Mouse (Mus musculus): ENCODE data around the gene Methig1.
"Not testable (repeated sequence)": the region's sequence is repeated elsewhere in the genome, so short reads cannot be mapped to it uniquely, and the experiment has no call there.

Methig1 gene

GRCm38 (mm10) chr15:100395561-100395960 is 42.6 kb downstream of the Methig1 start:
- in situ Hi-C loops (cut with MboI), result no loop called here

GRCm38 (mm10) chr15:100400592-100401250 is 47.8 kb downstream of the Methig1 start:
- in situ Hi-C loops (cut with MboI), result no loop called here

- in situ Hi-C loops (cut with MboI), result no loop called here
Measured at GRCm38 (mm10) chr15:100401811-100402210, 48.9 kb downstream of the Methig1 start.

GRCm38 (mm10) chr15:100402347-100402746 is 49.4 kb downstream of the Methig1 start:
- in situ Hi-C loops (cut with MboI), result no loop called here

- in situ Hi-C loops (cut with MboI), result no loop called here
Measured at GRCm38 (mm10) chr15:100402798-100403197, 49.8 kb downstream of the Methig1 start.

- in situ Hi-C loops (cut with MboI), result no loop called here
Measured at GRCm38 (mm10) chr15:100403318-100404000, 50.5 kb downstream of the Methig1 start.

GRCm38 (mm10) chr15:100406088-100406487 is 53.1 kb downstream of the Methig1 start:
- in situ Hi-C loops (cut with MboI), result no loop called here

- in situ Hi-C loops (cut with MboI), result no loop called here
Measured at GRCm38 (mm10) chr15:100410918-100411672, 58.1 kb downstream of the Methig1 start.

- in situ Hi-C loops (cut with MboI), result no loop called here
Measured at GRCm38 (mm10) chr15:100411731-100412130, 58.8 kb downstream of the Methig1 start.

- in situ Hi-C loops (cut with MboI), result no loop called here
Measured at GRCm38 (mm10) chr15:100413306-100413705, 60.4 kb downstream of the Methig1 start.

GRCm38 (mm10) chr15:100414011-100414410 is 61.1 kb downstream of the Methig1 start:
- in situ Hi-C loops (cut with MboI), result no loop called here

GRCm38 (mm10) chr15:100414942-100415341 is 62.0 kb downstream of the Methig1 start:
- in situ Hi-C loops (cut with MboI), result no loop called here

- in situ Hi-C loops (cut with MboI), result no loop called here
Measured at GRCm38 (mm10) chr15:100415684-100416083, 62.7 kb downstream of the Methig1 start.

GRCm38 (mm10) chr15:100417854-100418450 is 65.0 kb downstream of the Methig1 start:
- in situ Hi-C loops (cut with MboI), result no loop called here

- in situ Hi-C loops (cut with MboI), result no loop called here
Measured at GRCm38 (mm10) chr15:100419311-100419710, 66.4 kb downstream of the Methig1 start.

- in situ Hi-C loops (cut with MboI), result no loop called here
Measured at GRCm38 (mm10) chr15:100419901-100420745, 67.2 kb downstream of the Methig1 start.

- in situ Hi-C loops (cut with MboI), result no loop called here
Measured at GRCm38 (mm10) chr15:100421059-100421757, 68.3 kb downstream of the Methig1 start.

- in situ Hi-C loops (cut with MboI), result not testable (repeated sequence)
Measured at GRCm38 (mm10) chr15:100421758-100422197, 68.8 kb downstream of the Methig1 start, which contains the start of gene Gm5475. Gene Gm5475 (plus strand): TSS chr15:100422147.

- in situ Hi-C loops (cut with MboI), result no loop called here
Measured at GRCm38 (mm10) chr15:100422476-100422875, 69.5 kb downstream of the Methig1 start.

Measured in mature B cell (primary cell).